In genomic region chr10:40192010-40192935, GRCm38 (mm10) we compare ENCODE assay signal across 10 mouse cellular contexts. TPM values are rescaled to one million over a fixed set of nuclear protein-coding genes. Genes with fewer than 3 reads are reported as not detected.
DNase-seq lines count a peak whose midpoint lies in the region; ATAC-seq and TF ChIP-seq lines count a peak whose summit lies in the region.
"Had no signal": no experiment of that assay in that cellular context is flagged by ENCODE, and none has a peak within 500 bp of the region (broad histone marks: within the 10 kb centered on the region; RNA-seq: fewer than 3 reads in every experiment).

No protein-coding gene starts in this region.

- H3K4me1 ChIP-seq in heart, embryonic 15.5 days (replicated peaks): no peaks in the 10 kb centered on the region
- H3K4me1 ChIP-seq in embryonic facial prominence, embryonic 11.5 days (ENCODE audit: control insufficient read depth, insufficient read depth, low read length): no peaks in the 10 kb centered on the region
- H3K4me1 ChIP-seq in liver, embryonic 14.5 days (replicated peaks; ENCODE audit: control insufficient read depth in 2 of 2, insufficient read depth in 2 of 2, low read length in 1 of 2): peaks cover 4 to 19% of the 10 kb centered on the region in 2 experiments; a peak in 3 of 4 replicates
- H3K4me1 ChIP-seq: forebrain, embryonic 13.5 days had no signal

- H3K27me3 ChIP-seq in heart, embryonic 15.5 days: 0 out of 2 replicates have a peak, but pooled peaks cover 3% of the 10 kb centered on the region
- H3K27me3 ChIP-seq in embryonic facial prominence, embryonic 11.5 days (ENCODE audit: control insufficient read depth, insufficient read depth, low read length): no peaks in the 10 kb centered on the region
- H3K27me3 ChIP-seq in liver, embryonic 14.5 days (ENCODE audit: control insufficient read depth, insufficient read depth, low read length): no peaks in the 10 kb centered on the region; the same call in 1 of the 2 replicates
- H3K27me3 ChIP-seq: forebrain, embryonic 13.5 days had no signal

- TF ChIP-seq EP300 in liver, embryonic 14.5 days (IDR thresholded peaks at IDR 0.05; ENCODE audit: low read depth): no peak

- peak overlapping the region; percentile 12 for H3K4me3 ChIP-seq in heart, embryonic 15.5 days
- H3K4me3 ChIP-seq in embryonic facial prominence, embryonic 11.5 days (ENCODE audit: low read depth, low read length): peak overlapping the region; percentile 26
- H3K4me3 ChIP-seq in liver, embryonic 14.5 days (ENCODE audit: insufficient read depth in 1 of 2, low read depth in 2 of 2, low read length in 2 of 2): peak overlapping the region; percentile 36 to 38; a peak in 3 of 4 replicates
- H3K4me3 ChIP-seq: forebrain, embryonic 13.5 days had no signal

- TF ChIP-seq CTCF in liver, embryonic 14.5 days (IDR thresholded peaks at IDR 0.05; ENCODE audit: low read depth): no peak

- H3K36me3 ChIP-seq in heart, embryonic 15.5 days: no peaks in the 10 kb centered on the region
- H3K36me3 ChIP-seq in embryonic facial prominence, embryonic 11.5 days (replicated peaks; ENCODE audit: control insufficient read depth, insufficient read depth, low read depth, low read length): no peaks in the 10 kb centered on the region
- no peaks in the 10 kb centered on the region for H3K36me3 ChIP-seq in liver, embryonic 14.5 days (replicated peaks; ENCODE audit: control insufficient read depth, insufficient read depth, low read depth)

- no peak for DNase-seq in heart, postnatal 36 days
- peak; percentile 64 for DNase-seq in 416B (ENCODE audit: low read depth)
- DNase-seq in embryonic facial prominence, embryonic 11.5 days (ENCODE audit: low spot score): no peak
- no peak for DNase-seq in liver, embryonic 14.5 days (ENCODE audit: low read depth in 3 of 3, low spot score in 3 of 3)
- no peak for DNase-seq in thymus, postnatal 25 days
- DNase-seq in adrenal gland, postnatal 36 days: no peak
- DNase-seq in layer of hippocampus, postnatal 25 days (ENCODE audit: extremely low spot score in 1 of 2, low spot score in 1 of 2): no peak
- DNase-seq: spleen, adult 18-20 months had no signal

- 42% methylated on average over 18 of the region's 18 CpGs for WGBS in heart, embryonic 15.5 days
- 45% methylated on average over 18 of the region's 18 CpGs for WGBS in embryonic facial prominence, embryonic 11.5 days
- WGBS in liver, embryonic 14.5 days (ENCODE audit: insufficient replicate concordance): 13% methylated on average over 18 of the region's 18 CpGs

- peak overlapping the region; percentile 48 for H3K4me2 ChIP-seq in heart, embryonic 15.5 days
- peak overlapping the region; percentile 50 for H3K4me2 ChIP-seq in embryonic facial prominence, embryonic 11.5 days (ENCODE audit: low read depth, low read length)
- H3K4me2 ChIP-seq in liver, embryonic 14.5 days (ENCODE audit: low read depth): peak overlapping the region; percentile 65
- H3K4me2 ChIP-seq: forebrain, embryonic 13.5 days had no signal

- H3K9me3 ChIP-seq in heart, embryonic 15.5 days (replicated peaks): no peaks in the 10 kb centered on the region
- H3K9me3 ChIP-seq in embryonic facial prominence, embryonic 11.5 days (replicated peaks; ENCODE audit: control insufficient read depth, low read length): no peaks in the 10 kb centered on the region
- H3K9me3 ChIP-seq in liver, embryonic 14.5 days (ENCODE audit: control insufficient read depth, low read length): no peaks in the 10 kb centered on the region
- H3K9me3 ChIP-seq: forebrain, embryonic 13.5 days had no signal

- no peak; the same call in 1 of the 2 replicates for ATAC-seq in heart, embryonic 15.5 days (replicated peaks; ENCODE audit: insufficient number of reproducible peaks, insufficient read depth, low FRiP score, low read depth)
- peak; percentile 44; the same call in 1 of the 2 replicates for ATAC-seq in embryonic facial prominence, embryonic 11.5 days (replicated peaks; ENCODE audit: insufficient number of reproducible peaks, low FRiP score, low TSS enrichment, low read depth)
- no peak for ATAC-seq in liver, embryonic 14.5 days (ENCODE audit: insufficient read depth)
- ATAC-seq: forebrain, embryonic 13.5 days had no signal

- no peak overlapping the region for H3K27ac ChIP-seq in heart, embryonic 15.5 days
- no peak overlapping the region for H3K27ac ChIP-seq in embryonic facial prominence, embryonic 11.5 days (replicated peaks; ENCODE audit: low read depth, low read length)
- H3K27ac ChIP-seq in liver, embryonic 14.5 days: no peak overlapping the region
- H3K27ac ChIP-seq: forebrain, embryonic 13.5 days had no signal

- intact Hi-C loops in heart, postnatal 36 days (cut with DNase I): no loop called here

- H3K9ac ChIP-seq in heart, embryonic 15.5 days: no peak overlapping the region
- H3K9ac ChIP-seq in embryonic facial prominence, embryonic 11.5 days (replicated peaks; ENCODE audit: low read length): peak overlapping the region; percentile 57
- H3K9ac ChIP-seq in liver, embryonic 14.5 days (replicated peaks): no peak overlapping the region; the same call in 1 of the 2 replicates
- H3K9ac ChIP-seq: forebrain, embryonic 13.5 days had no signal

RNA-seq across cellular contexts. Expression of gene Slc16a10, which starts 50.2 kb away (rescaled TPM):
- polyA plus RNA-seq in heart, embryonic 15.5 days (2015; fragmentation: Nextera tagmentation; extraction: Ambion mirVana): 14.8 and 20.8 TPM in 2 replicates
- 10 to 100 TPM; 17.8 to 23.8 TPM for total RNA-seq in heart, postnatal 36 days (2021)
- polyA plus RNA-seq in embryonic facial prominence, embryonic 11.5 days (2014; fragmentation: Nextera tagmentation; extraction: Ambion mirVana): 5.0 and 5.4 TPM in 2 replicates
- 32.8 and 33.8 TPM in 2 replicates for polyA plus RNA-seq in liver, embryonic 14.5 days (2012; rRNA removed)
- polyA plus RNA-seq in liver, embryonic 14.5 days (2014; fragmentation: Nextera tagmentation; extraction: Ambion mirVana): 63.5 and 69.3 TPM in 2 replicates
- total RNA-seq in adrenal gland, postnatal 36 days (2021): 10 to 100 TPM; 21.8 to 22.5 TPM
- total RNA-seq in layer of hippocampus, postnatal 25 days (2021): 1 to 10 TPM; 2.9 to 3.1 TPM

RNA-seq across cellular contexts. Expression of gene Rpf2, which starts 54.6 kb away (rescaled TPM):
- polyA plus RNA-seq in heart, embryonic 15.5 days (2015; fragmentation: Nextera tagmentation; extraction: Ambion mirVana): 35.5 and 36.4 TPM in 2 replicates
- total RNA-seq in heart, postnatal 36 days (2021): 10 to 100 TPM in 1 of 2 experiments, 1 to 10 TPM in 1; 9.7 to 12.5 TPM
- polyA plus RNA-seq in embryonic facial prominence, embryonic 11.5 days (2014; fragmentation: Nextera tagmentation; extraction: Ambion mirVana): 90.8 and 92.6 TPM in 2 replicates
- 7.3 and 16.8 TPM in 2 replicates for polyA plus RNA-seq in liver, embryonic 14.5 days (2012; rRNA removed)
- 38.9 and 39.2 TPM in 2 replicates for polyA plus RNA-seq in liver, embryonic 14.5 days (2014; fragmentation: Nextera tagmentation; extraction: Ambion mirVana)
- total RNA-seq in adrenal gland, postnatal 36 days (2021): 10 to 100 TPM; 28.7 to 29.3 TPM
- 10 to 100 TPM; 22.2 TPM for total RNA-seq in layer of hippocampus, postnatal 25 days (2021)

Comparison
In these comparisons a context has a peak if more than half of its experiments do, and no peak if none do; other contexts are left out.
1. RNA of gene Slc16a10, which starts 50.2 kb away (total RNA-seq): 17.8 to 23.8 TPM in heart, postnatal 36 days and 21.8 to 22.5 TPM in adrenal gland, postnatal 36 days; 2.9 to 3.1 TPM in layer of hippocampus, postnatal 25 days; every median in the first group is over 4 times any median in the second.
2. Peak in every context shown above with its lines, with median percentiles within 50 percentile points of each other: H3K4me2 ChIP-seq and H3K4me3 ChIP-seq.